Mouse (Mus musculus) intestine, embryonic 16.5 days (tissue): ENCODE measurements at regions not wholly inside any gene's neighbourhood (a gene's known extent, or its start where the extent isn't known, plus 50 kb on each side); places are given as distances from the start of the nearest gene placed in this dataset.

Experiments
- ATAC-seq: fragments of 200-750 bp; cut with Nextera tagmentation; 2 replicates; pipeline ENCODE4 v1.8.0; 2017; ENCODE audit warnings: moderate TSS enrichment, moderate library complexity
- H3K27ac ChIP-seq: fragments of 300-500 bp; sonication (generic); 2 replicates; pipeline ENCODE4 v1.5.1; 2014; ENCODE audit warnings: mild to moderate bottlenecking, low read length
- H3K27me3 ChIP-seq: fragments of 300-500 bp; sonication (generic); replicated peaks from 2 replicates; pipeline ENCODE4 v1.6.1; 2014; ENCODE audit warnings: low read length, control low read depth, mixed read lengths; ENCODE audit not compliant: control insufficient read depth, insufficient read depth
- H3K36me3 ChIP-seq: fragments of 300-500 bp; sonication (generic); 2 replicates; pipeline ENCODE4 v1.6.1; 2014; ENCODE audit warnings: low read length, control low read depth; ENCODE audit not compliant: control insufficient read depth, insufficient read depth
- H3K4me1 ChIP-seq: fragments of 300-500 bp; sonication (generic); 2 replicates; pipeline ENCODE4 v1.6.1; 2014; ENCODE audit warnings: low read length, control low read depth, mixed read lengths; ENCODE audit not compliant: control insufficient read depth, insufficient read depth
- H3K4me2 ChIP-seq: fragments of 300-500 bp; sonication (generic); 2 replicates; pipeline ENCODE4 v1.6.1; 2014; ENCODE audit warnings: low read depth, low read length, control low read depth
- H3K4me3 ChIP-seq: fragments of 300-500 bp; sonication (generic); 2 replicates; pipeline ENCODE4 v1.5.1; 2014; ENCODE audit warnings: mild to moderate bottlenecking, low read length
- H3K9ac ChIP-seq: fragments of 300-500 bp; sonication (generic); 2 replicates; pipeline ENCODE4 v1.6.1; 2014; ENCODE audit warnings: low read depth, low read length
- H3K9me3 ChIP-seq: fragments of 300-500 bp; sonication (generic); 2 replicates; pipeline ENCODE4 v1.6.1; 2016; ENCODE audit warnings: low read length, control low read depth; ENCODE audit not compliant: control insufficient read depth
- WGBS: fragments of 180-500 bp; shearing (Covaris S2); extraction: QIAGEN DNeasy Blood & Tissue Kit; methylation state at CpG from one replicate; pipeline ENCODE4 v1.1.7; 2014; 5-methylcytosine and 5-hydroxymethylcytosine counted together

- ATAC-seq: 0 out of 2 replicates have a peak, but pooled peaks have one; percentile 36
- Histone ChIP-seq H3K9ac (no peak overlapping the region), H3K4me2 (no peak overlapping the region), H3K4me3 (no peak overlapping the region), H3K9me3 (no peaks in the 10 kb centered on the region), H3K4me1 (no peaks in the 10 kb centered on the region), H3K27me3 (peaks cover 8% of the 10 kb centered on the region; the same call in 1 of the 2 replicates), H3K27ac (no peak overlapping the region), H3K36me3 (no peaks in the 10 kb centered on the region)
- WGBS: 14% methylated on average over 20 of the region's 20 CpGs
Measured at GRCm38 (mm10) chr13:73405720-73406629, 61.0 kb upstream of the Lpcat1 start.

- no peak overlapping the region for H3K27ac ChIP-seq
- no peak overlapping the region for H3K4me3 ChIP-seq
- ATAC-seq: no peak
- no peaks in the 10 kb centered on the region for H3K9me3 ChIP-seq
- H3K4me2 ChIP-seq: no peak overlapping the region
- 78% methylated on average over 1 of the region's 1 CpGs for WGBS
- H3K27me3 ChIP-seq: 0 out of 2 replicates have a peak, but pooled peaks cover under 1% of the 10 kb centered on the region
- no peak overlapping the region for H3K9ac ChIP-seq
- H3K36me3 ChIP-seq: no peaks in the 10 kb centered on the region
- H3K4me1 ChIP-seq: no peaks in the 10 kb centered on the region
Measured at GRCm38 (mm10) chr13:73400921-73401320, 66.1 kb upstream of the Lpcat1 start.

- no peak overlapping the region for H3K9ac ChIP-seq
- WGBS: 26% methylated on average over 4 of the region's 4 CpGs
- H3K4me2 ChIP-seq: no peak overlapping the region
- no peaks in the 10 kb centered on the region for H3K9me3 ChIP-seq
- H3K27me3 ChIP-seq: no peaks in the 10 kb centered on the region
- no peak overlapping the region for H3K4me3 ChIP-seq
- no peaks in the 10 kb centered on the region for H3K4me1 ChIP-seq
- no peak overlapping the region for H3K27ac ChIP-seq
- no peak for ATAC-seq
- no peaks in the 10 kb centered on the region for H3K36me3 ChIP-seq
Measured at GRCm38 (mm10) chr13:73397033-73397432, 68.7 kb upstream of the Ndufs6 start.

GRCm38 (mm10) chr13:73395856-73396255 is 67.5 kb upstream of the Ndufs6 start:
- Histone ChIP-seq H3K36me3 (no peaks in the 10 kb centered on the region), H3K4me3 (no peak overlapping the region), H3K4me1 (no peaks in the 10 kb centered on the region), H3K9ac (no peak overlapping the region), H3K4me2 (no peak overlapping the region), H3K9me3 (no peaks in the 10 kb centered on the region), H3K27me3 (no peaks in the 10 kb centered on the region), H3K27ac (no peak overlapping the region)
- no peak for ATAC-seq
- 60% methylated on average over 7 of the region's 7 CpGs for WGBS

- 78% methylated on average over 4 of the region's 4 CpGs for WGBS
- ATAC-seq: no peak
Measured at GRCm38 (mm10) chr13:73389051-73389450, 60.7 kb upstream of the Ndufs6 start.

GRCm38 (mm10) chr13:73383585-73383984 is 55.2 kb upstream of the Ndufs6 start:
- H3K9me3 ChIP-seq: no peaks in the 10 kb centered on the region
- H3K4me3 ChIP-seq: no peak overlapping the region
- H3K4me2 ChIP-seq: no peak overlapping the region
- H3K27me3 ChIP-seq: no peaks in the 10 kb centered on the region
- H3K4me1 ChIP-seq: no peaks in the 10 kb centered on the region
- no peak overlapping the region for H3K9ac ChIP-seq
- WGBS: 66% methylated on average over 3 of the region's 3 CpGs
- no peak for ATAC-seq
- no peak overlapping the region for H3K27ac ChIP-seq
- no peaks in the 10 kb centered on the region for H3K36me3 ChIP-seq

More at GRCm38 (mm10) chr13:73389051-73389450, 60.7 kb upstream of the Ndufs6 start:
- Histone ChIP-seq H3K9ac (no peak overlapping the region), H3K27ac (no peak overlapping the region), H3K4me2 (no peak overlapping the region), H3K9me3 (no peaks in the 10 kb centered on the region), H3K36me3 (no peaks in the 10 kb centered on the region), H3K4me1 (no peaks in the 10 kb centered on the region), H3K27me3 (no peaks in the 10 kb centered on the region), H3K4me3 (no peak overlapping the region)
